Mouse (Mus musculus) CH12.LX (cell line): Measurements from ENCODE around the gene Emc10.

ENCODE experiments used
- CHD1 ChIP-seq: IDR thresholded peaks from 2 replicates; pipeline ENCODE4 v1.6.1; 2012; ENCODE audit warnings: low read depth, low read length, improper control_type of control experiment, inconsistent platforms
- CTCF ChIP-seq, 2 experiments: IDR thresholded peaks in 1 of 2; conservative IDR thresholded peaks in 1 of 2; 2 replicates each; pipeline ENCODE4 v1.5.1; 2011 to 2012; ENCODE audit warnings: low read depth in 2 of 2, low read length in 2 of 2, improper control_type of control experiment in 1 of 2, inconsistent platforms in 1 of 2, mild to moderate bottlenecking in 1 of 2, moderate library complexity in 1 of 2
- HCFC1 ChIP-seq: IDR thresholded peaks from 2 replicates; pipeline ENCODE4 v1.6.1; 2012; ENCODE audit warnings: low read depth, mild to moderate bottlenecking, inconsistent platforms, low read length, improper control_type of control experiment
- USF1 ChIP-seq: IDR thresholded peaks from 2 replicates; pipeline ENCODE4 v1.6.1; 2014; ENCODE audit warnings: low read depth, mild to moderate bottlenecking, inconsistent platforms, low read length, improper control_type of control experiment

DNA sequence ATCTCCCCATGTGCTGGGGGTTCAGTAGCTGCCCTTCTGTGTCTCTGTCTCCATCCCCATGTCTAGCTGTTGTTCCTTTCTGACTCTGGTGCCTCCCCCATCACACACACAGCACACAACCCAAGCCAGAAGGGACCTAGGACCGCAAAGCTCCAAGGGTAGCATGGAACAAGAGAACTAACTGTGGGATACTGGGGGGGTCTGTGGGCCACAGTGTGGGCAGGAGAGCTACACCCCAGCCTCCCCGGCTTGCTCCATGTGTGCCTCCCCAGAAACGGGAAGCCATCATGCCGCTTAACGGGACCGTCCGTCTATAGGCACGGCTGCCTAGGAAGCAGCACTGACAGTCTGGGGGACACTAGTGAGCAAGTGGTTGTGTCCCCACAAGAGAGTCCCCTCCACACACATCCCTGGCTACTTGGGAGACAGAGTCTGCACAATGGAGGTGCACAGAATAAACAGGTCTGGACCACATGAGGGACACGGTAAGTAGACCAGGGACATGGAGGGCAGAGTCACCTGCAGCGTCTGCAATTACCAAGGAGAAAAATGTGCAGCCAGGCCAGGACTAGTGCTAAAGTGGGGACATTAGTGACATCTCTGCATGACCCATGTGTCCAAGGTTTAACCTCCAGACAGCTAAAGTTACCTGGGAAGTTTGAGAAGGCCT, 32.6 kb downstream of the Emc10 start:
- TF ChIP-seq USF1 = no peak
- TF ChIP-seq CTCF (conservative IDR thresholded peaks at IDR 0.05 in 1 of 2, IDR thresholded peaks at IDR 0.05 in 1 of 2; ENCODE audit: low read depth in 2 of 2, low read length in 2 of 2) = no peak
- no peak for TF ChIP-seq HCFC1
- TF ChIP-seq CHD1 = no peak
